Mouse (Mus musculus) urinary bladder, adult 2 months (tissue): ENCODE results near the gene Phc3. TPM values are rescaled to one million over a fixed set of nuclear protein-coding genes. Genes with fewer than 3 reads are reported as not detected.

Experiments
- DNase-seq: peaks from one replicate; pipeline ENCODE4 v3.0.0; 2022; ENCODE audit warnings: low spot score
- polyA plus RNA-seq: library from polyadenylated mRNA; depleted of rRNA; stranded (reverse); fragments of >200 nt; gene quantifications from 2 replicates; pipeline ENCODE4 v1.2.3, GENCODE M21; 2012

Gene Phc3
- polyA plus RNA-seq, 1 experiment: 20.9 TPM

- no peak for DNase-seq
These were observed 7.9 kb upstream of the Phc3 start for GRCm38 (mm10) chr3:30976991-30977603.

GRCm38 (mm10) chr3:30975102-30975754 is 6.0 kb upstream of the Phc3 start:
- DNase-seq: no peak

GRCm38 (mm10) chr3:30968531-30969092 is 603 bp downstream of the Phc3 start:
- DNase-seq: peak; percentile 56

GRCm38 (mm10) chr3:30965644-30966043 is 3.6 kb downstream of the Phc3 start:
- no peak for DNase-seq

- DNase-seq: no peak
These were observed 5.0 kb downstream of the Phc3 start for GRCm38 (mm10) chr3:30964216-30964615.

- DNase-seq: no peak
These were observed 6.1 kb downstream of the Phc3 start for GRCm38 (mm10) chr3:30963100-30963499.

GRCm38 (mm10) chr3:30959868-30960831 is 9.1 kb downstream of the Phc3 start:
- DNase-seq: no peak

GRCm38 (mm10) chr3:30958709-30959108 is 10.5 kb downstream of the Phc3 start:
- no peak for DNase-seq

GRCm38 (mm10) chr3:30956327-30956726 is 12.9 kb downstream of the Phc3 start:
- DNase-seq: no peak

GRCm38 (mm10) chr3:30952273-30953070 is 16.7 kb downstream of the Phc3 start:
- DNase-seq: no peak

GRCm38 (mm10) chr3:30951652-30952051 is 17.6 kb downstream of the Phc3 start:
- DNase-seq: no peak

GRCm38 (mm10) chr3:30934384-30934783 is 34.8 kb downstream of the Phc3 start:
- DNase-seq: no peak

- DNase-seq: no peak
These were observed 39.4 kb downstream of the Phc3 start for GRCm38 (mm10) chr3:30929828-30930227.

- DNase-seq: no peak
These were observed 41.6 kb downstream of the Phc3 start for GRCm38 (mm10) chr3:30927664-30928063.

GRCm38 (mm10) chr3:30917160-30917559 is 52.1 kb downstream of the Phc3 start:
- DNase-seq: no peak

- no peak for DNase-seq
These were observed 64.6 kb downstream of the Phc3 start for GRCm38 (mm10) chr3:30904658-30905057.

GRCm38 (mm10) chr3:30899407-30899806 is 69.8 kb downstream of the Phc3 start:
- DNase-seq: no peak

- DNase-seq: no peak
These were observed 72.5 kb downstream of the Phc3 start for GRCm38 (mm10) chr3:30896721-30897120.

- DNase-seq: no peak
These were observed 80.2 kb downstream of the Phc3 start for GRCm38 (mm10) chr3:30889014-30889413.

- no peak for DNase-seq
These were observed 81.8 kb downstream of the Phc3 start for GRCm38 (mm10) chr3:30887449-30887848.

GRCm38 (mm10) chr3:30876709-30877108 is 92.5 kb downstream of the Phc3 start:
- no peak for DNase-seq
